Mouse (Mus musculus) kidney, adult 11 months (tissue): ENCODE results near the gene Dus4l.
A peak's percentile ranks its signal among the peaks of the same experiment; 100 is the strongest.
"Not testable (repeated sequence)": the region's sequence is repeated elsewhere in the genome, so short reads cannot be mapped to it uniquely, and the experiment has no call there.

Source experiments
- DNase-seq: peaks from one replicate; pipeline ENCODE4 v3.0.0; 2022

Dus4l gene

DNA sequence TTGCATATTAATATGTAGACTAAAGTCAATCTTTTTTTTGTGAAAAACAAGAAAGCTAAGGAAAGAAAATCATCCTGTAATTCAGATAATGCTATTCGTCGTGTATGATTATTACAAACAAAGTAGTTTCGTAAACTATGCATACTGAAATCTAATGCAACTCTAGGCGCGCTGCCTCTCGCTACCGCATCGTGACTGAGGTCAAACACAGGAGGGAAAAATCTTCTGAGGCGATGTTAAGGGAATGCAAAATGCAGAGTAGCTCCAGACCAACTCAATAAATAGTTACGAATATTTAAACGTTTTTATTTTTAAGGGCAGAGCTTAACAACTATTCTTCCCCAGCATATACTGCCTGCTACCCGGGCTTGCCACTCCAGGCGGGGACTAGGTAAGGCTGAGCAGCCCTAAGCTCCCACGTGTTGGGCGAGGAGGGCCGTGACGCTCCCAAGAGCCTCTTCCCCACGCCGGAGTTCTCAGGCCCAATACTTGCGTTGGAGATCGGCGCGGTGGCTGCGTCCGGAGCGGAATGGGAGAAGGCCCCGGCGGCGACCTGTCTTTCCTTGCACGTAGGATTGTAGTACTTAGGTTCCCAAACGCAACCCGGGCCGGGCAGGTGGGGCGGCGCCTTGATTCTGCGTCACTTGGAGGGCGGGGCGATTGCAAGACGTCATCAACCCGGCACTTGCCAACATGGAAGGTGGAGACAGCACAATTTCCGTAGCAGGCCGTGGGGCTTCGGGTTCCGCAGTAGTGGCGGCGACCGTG, at the start of gene Dus4l, which contains the start of gene Cog5:
Dus4l (minus strand) TSS at position 630 of the 768 bp plus-strand sequence.
Cog5 (plus strand) TSS at position 673 of the 768 bp plus-strand sequence.
- peak; percentile 95 for DNase-seq

DNA sequence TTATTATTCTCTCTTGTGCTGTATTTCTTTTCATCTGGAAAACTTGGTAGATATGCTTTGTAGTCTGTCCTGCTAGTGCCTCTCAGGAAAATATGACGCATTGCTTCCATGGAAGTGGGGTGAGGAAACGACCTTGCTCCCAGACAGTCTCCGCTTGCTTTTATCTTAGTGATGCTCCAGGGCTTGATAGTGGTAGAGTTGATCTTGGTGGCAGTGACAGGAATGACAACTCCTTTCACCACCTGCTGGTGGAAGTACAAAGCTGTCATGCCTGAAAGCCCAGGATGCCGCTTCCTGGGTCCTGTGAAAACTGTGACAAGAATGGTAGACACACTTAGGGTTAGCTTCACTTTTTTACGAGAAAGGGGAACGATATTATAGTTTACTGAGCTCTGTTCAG, 49.3 kb upstream of the Dus4l start:
- DNase-seq = no peak

DNA sequence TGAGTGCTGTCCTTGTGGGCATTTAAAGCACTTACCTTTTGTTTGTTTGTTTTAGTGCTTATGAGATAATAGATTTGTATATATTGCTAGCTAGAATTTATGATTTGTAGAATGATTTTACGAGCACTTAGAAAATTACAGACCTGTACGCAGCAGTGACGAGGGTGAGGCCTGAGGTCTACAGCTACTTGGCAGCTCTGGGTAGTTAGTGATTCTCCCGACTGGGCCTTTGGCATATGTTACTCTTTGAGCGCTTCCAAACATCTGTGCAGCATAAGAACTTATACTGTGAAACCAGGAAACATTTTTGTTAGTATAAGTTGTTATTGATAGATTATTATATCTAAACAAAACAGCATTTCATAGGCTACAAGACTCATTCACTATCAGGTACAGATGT, 46.8 kb upstream of the Dus4l start:
- no peak for DNase-seq

DNA sequence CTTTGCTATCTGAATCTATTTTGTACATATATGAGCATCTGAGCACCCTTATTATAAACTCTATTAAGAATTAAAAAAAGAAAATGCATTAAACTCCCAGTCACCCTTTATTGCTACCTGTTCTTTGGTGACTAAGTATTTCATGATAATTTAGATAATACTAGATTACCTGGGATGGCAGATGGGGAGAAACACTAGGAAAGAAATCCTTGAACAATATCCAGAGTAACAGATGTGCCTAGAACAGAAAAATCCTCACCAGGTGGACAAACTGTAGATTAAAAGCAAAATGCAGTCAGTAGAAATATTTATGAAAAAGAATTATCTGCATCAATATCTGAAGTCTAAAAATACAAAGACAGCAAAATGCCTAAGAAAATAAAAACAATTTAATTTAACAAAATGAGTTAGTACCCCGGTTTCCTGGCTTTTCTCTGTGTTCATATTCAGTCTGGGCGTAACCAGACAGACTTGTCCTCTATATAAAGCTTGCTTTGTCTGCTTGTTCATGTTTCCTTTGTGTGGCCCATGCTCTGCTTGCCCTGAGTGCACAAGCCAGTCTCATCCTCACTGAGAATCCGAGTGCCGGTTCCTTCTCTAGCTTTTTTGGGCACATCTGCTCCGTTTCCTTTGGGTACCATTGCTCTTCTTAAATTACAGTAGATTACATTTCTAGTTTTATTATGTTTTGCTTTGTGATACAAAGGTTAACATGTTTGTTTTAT, 46.2 kb upstream of the Dus4l start:
- no peak for DNase-seq

DNA sequence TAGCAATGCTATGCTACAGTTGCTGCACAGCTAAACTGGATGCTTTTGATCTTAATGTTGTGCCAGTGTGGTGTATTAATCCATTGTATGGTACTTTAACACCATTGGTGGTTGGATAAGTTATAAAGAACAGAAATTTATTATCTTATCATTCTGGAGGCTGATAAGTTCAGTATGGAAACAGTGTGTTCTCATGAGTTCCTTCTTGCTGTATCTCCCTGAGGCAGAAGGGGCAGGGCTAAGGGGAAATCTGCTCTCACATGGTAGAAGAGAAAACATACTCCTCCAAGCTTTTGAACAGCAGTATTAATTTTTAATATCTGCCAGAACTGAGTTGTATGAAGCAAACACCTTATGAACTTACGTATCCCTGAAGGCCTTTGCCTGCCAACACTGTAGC, 38.7 kb upstream of the Dus4l start:
- DNase-seq = no peak

DNA sequence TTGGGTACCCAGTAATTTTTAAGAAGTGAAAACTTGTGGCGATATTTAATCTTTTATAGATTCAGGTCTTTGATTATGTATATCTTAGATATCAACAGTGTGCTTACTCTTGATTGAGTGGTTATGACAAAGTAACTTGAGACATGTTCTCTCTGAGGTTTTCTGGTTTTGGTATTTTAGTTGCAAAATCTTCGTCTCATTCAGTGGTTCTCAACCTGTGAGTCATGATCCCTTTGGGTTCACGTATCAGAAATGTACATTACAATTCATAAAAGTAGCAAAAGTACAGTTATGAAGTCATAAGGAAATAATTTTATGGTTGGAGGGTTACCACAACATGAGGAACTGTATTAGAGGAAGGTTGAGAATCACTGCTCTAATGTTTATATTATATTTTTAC, 32.1 kb upstream of the Dus4l start:
- no peak for DNase-seq

DNA sequence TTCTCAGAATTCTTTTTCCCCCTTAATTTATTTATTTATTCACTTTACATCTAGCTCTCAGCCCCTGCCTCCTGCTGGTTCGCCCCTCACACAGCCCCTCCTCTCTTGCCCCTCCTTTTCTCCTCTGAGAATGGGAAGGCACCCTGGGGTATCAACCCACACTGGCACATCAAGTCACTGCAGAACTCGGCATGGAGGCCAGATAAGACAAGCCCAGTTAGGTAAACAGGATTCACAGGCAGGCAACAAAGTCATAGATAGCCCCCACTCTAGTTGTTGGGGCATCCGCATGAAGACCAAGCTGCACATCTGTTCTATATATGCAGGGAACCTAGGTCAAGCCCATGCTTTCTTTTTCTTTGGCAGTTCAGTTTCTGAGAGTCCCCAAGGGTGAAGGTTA, 12.6 kb upstream of the Dus4l start:
- no peak for DNase-seq

DNA sequence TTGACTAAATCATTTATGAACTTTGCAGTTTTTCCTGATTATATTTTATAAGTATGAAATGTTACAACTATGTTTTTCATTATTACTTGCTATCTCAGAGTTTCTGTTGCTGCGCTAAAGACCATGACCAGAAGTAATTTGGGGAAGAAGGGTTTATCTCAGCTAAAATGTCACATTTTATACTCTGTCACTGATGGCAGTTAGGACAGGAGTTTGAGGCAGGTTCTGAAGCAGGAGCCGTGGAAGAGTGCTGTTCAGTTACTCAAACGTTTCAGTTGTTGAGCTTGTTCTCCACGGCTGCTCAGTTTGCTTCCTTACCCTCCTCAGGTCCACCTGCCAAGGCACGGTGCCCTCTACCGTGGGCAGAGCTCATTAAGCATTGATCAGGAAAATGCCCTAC, 11.4 kb upstream of the Dus4l start:
- DNase-seq = no peak

DNA sequence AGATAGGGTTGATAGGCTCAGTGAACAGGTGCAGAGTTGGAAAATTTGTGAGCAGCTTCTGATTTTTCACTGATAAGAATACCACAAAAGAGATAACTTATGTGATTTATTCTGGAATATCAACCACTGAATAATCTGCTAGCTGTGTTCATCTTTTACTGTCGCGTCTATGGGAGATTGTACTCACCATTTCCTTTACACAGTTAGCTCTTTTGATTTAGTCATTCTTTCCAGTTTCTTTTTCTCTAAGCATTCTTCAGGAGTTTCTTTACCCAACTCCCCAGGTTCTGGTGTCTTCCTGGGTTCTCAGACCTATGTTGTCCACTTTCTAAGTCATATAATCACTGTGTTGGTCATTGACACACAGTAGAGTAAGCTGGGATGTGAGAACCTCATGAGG, 2.2 kb upstream of the Dus4l start:
- no peak for DNase-seq

DNA sequence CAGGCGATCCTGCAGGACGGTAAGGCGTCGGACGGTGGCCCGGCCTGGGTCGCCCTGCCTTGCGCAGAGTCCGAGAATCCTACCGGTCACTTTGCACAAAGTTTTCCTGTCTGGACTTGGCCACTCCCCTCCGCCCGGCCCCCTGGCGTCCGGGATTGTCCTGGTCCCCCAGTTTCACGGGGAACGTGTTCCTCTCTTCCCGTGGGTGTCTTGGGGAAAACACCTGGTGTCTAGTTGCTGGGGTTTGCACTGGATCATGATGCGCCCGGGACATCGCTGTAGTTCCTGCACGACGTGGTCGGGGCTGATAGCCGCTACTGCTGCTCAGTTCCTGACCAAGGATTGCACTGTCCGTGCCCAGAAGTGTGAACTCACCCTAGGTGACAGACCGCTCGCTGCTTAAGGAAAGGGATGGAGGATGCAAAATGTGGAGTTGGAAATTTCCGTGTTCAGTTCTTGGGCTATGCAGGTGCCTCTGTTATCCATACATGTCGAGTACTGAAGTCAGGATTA, 395 bp upstream of the Dus4l start:
- no peak for DNase-seq

DNA sequence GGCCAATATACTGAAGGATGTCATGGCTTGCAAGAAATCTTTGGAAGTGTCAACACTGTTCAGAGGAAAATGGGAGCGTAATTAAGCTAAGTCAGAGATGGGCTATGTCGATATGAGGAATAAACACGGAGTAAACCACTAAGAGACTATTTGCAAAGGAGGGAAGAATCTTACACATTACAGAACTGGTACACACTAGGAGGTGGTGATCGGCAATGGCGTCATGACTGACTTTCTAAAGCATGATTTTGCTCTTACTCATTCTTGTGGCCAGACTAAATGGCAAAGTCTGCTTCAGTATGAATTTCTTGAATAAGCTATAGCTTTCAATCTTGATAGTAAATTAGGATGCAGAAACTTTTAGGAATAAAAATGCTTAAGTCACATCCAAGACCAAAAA, 1.0 kb downstream of the Dus4l start:
- DNase-seq = no peak

DNA sequence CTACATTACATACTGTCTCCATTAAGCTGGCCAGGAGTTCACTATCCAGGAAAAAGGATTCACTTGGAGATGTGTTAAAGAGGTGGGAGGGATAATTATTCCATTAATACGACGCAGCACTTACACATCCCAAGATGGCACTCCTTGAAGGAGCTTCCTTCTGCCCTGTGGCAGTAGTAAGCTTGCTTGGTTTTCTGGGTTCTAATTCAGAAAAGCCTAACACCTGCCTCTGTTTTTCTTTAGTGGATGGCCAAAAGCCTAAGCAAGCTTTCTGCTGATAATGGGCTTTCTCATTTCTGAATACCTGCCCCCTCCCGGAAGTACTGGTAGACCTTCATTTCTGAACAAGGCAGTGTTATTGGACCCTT, 19.4 kb downstream of the Dus4l start:
- DNase-seq = no peak

DNA sequence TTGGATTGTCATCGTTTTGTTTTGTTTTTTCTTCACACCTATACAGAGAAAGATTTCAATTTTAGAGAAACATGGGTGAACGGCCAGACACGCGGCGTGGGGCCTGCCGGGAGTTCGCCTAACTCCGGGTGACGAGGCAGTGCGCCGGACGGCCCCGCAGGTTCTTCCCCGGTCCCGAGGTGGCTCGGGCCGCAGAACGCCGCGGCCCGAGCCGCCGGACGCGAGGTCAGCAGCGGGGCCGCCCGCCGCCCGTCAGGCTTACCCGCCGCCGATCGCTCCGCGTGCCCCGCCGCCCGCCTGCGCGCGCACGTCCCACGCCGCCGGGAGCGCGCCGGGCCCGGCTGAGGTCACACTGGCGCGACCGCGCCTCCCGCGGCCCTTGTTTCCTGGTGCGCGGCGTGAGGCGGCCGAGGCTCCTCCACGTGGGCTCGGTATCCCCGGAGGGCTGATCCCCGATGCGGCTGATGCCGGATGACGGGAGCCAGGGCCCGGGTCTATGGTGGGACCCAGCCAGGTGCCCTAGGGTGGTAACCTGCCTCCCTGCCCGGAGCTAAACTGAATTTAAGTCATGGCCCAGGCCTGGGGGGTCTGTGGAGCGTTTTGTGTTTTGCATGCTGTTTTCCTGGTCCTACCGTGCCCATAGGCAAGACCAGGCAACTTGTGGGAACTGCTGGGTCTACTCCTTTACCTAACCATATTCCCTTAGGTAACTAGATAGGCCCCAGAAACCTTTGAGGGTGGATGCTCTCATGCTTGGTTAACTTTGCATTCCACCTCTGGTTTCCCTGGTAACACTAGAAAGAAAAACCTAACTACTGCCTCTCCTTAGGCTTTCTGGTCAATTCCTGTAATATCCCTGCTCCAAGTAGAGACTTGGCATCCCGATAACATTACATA, 20.0 kb downstream of the Dus4l start, which contains the start of gene Bcap29:
Bcap29 (minus strand) TSS at position 316 of the 897 bp plus-strand sequence.
- DNase-seq = peak; percentile 62

DNA sequence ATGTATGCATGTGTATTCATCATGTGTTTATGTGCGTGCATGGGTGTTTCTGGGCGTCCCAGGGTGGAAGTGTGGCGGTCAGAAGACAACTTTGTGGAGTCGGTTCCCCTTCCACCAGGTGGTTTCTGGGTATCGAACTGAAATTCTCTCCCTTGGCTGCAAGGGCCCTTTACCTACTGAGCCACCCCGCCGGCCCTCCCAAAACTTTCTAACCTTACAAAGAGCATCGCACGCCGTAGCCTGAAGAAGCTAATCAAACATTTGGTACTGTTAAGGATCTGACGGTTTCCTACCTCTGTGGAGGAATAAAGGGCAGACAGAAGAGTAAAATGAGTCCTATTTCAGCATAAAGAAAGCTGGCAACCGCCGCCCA, 20.7 kb downstream of the Dus4l start:
- peak; percentile 16 for DNase-seq

DNA sequence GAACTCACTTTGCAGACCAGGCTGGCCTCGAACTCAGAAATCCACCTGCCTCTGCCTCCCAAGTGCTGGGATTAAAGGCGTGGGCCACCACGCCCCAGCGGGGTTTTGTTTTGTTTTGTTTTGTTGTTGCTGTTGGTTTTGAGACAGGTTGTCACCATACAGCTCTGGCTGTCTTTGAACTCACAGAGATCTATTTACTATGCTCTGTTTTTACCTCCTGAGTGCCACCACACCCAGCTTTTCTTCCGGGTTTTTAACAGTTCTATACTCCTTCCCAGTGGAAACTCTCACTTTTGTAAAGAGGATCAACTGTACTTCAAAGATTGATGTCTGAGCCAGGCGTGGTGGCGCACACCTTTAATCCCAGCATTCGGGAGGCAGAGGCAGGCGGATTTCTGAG, 26.2 kb downstream of the Dus4l start:
- DNase-seq = not testable (repeated sequence)

DNA sequence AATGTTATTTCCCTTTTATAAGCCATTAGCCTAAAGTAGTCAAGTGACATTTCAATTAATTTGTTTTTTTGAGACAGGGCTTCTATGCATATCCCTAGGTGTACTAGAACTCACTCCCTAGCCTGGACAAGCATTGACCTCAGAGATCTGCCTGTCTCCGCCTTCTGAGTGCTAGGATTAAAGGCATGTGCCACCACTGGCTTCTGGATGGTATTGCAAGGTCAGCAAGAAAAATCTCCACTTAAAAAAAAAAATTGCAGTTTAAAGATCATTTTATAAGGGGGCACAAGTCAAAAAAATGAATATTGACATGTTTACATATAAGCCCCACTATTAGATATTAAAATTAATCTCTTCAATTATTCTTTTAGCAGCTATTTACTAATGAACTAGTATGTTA, 29.6 kb downstream of the Dus4l start:
- DNase-seq = no peak

DNA sequence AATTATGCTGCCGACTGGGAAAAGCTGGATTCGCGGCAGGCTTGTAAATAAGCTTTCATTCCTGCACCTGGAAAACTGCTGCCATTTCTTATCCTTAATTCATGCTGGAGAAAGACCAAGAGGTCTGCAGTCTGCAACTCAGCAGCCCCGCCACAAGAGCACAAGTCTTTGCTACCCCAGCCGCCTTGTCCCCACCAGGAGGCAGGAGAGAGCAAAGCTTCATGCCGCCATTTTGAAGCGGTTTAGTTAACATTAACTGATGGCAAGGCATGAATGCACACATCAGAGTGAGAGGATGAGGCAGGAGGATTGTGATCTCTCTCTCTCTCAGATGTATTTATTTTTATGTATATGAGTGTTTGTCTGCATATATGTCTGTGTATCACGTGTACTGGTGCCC, 34.5 kb downstream of the Dus4l start:
- DNase-seq = no peak

DNA sequence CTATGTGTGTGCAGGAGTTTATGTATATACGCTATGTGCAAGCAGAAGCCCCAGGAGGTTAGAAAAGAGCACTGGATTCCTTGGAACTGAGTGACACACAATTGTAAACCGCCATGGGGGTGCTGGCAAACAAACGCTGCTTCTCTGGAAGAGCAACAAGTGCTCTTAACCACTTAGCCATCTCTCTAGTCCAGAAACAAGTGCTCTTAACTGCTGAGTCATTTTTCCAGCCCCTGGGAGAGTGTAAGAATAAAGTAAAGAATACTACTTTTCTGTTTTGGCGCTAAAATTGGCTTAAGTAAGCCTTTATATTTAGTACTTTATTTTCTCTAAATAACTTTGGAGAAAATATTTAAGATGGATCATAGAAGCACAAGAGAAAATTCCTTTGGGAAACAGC, 41.3 kb downstream of the Dus4l start:
- DNase-seq = no peak

DNA sequence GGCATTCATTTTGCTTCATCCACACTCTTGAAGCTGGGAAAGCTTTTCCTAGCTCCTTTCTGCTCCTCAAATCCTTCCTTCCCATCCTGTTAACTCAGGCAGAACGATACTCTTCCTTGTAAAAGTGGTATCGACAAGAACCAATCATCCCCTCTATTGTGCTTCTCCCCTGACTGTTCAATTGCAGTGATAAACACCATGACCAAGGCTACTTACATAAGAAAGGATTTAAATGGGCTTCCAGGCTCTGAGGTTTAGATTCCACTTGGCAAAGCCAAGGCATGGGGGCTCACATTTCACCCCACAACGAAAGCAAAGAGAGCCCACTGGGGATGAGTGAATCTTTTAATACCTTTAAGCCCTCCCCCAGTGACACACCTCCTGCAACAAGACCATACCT, 46.5 kb downstream of the Dus4l start:
- no peak for DNase-seq

DNA sequence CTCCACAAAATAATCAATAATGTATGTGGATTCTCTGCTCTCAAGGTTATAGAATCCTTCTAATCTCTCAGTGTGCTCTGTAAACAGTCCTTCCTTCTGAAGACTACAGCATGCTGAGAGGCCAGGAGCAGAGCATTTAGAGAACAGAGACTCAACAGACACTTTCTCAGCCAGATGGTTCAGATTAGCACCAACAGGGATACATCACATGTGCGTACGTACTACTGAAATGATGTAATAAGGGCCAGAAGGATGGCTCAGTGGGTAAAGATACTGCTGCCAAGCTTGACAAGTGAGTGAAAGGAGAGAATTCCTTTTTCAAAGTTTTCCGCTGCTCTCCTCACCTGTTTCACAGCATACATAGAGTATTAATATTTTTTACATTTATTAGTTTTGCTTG, 49.7 kb downstream of the Dus4l start:
- no peak for DNase-seq

DNA sequence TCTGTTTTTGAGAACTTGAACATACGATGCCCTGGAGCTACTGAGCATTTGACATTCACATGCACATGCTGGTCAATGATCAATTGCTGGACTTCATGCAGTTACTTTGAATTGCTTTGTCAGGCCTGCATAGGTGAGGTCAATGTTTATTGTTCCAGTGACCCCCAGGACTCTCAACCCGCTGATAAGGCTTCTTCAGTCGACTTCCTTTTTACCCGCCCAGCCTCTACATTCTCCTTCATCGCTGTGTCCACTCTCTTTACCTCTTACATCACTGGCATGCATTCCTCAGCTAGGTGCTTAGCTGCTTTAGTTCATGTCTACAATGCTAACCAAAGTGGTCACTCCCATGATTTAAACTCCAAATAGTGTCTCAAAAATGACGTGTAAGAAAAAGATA, 51.0 kb downstream of the Dus4l start:
- DNase-seq = no peak

DNA sequence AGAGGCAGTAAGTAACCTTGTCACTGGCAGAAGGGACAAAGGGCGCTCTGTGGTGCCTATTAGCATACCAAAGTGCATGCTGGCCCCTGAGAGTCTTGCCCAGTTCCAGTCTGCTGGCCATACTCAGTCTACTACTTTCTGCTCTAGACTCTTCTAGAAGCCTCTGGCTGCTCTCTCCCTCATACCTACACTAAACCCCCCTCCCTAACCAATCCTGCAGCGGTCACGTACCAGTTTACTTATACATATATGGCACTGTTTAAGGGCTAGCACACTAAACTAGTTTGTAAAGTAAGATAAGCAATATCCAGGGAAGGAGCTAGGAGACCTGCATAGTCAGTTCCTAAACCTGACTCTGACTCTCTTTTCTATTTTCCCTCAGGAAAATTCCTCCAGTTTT, 60.3 kb downstream of the Dus4l start:
- DNase-seq = peak; percentile 23

DNA sequence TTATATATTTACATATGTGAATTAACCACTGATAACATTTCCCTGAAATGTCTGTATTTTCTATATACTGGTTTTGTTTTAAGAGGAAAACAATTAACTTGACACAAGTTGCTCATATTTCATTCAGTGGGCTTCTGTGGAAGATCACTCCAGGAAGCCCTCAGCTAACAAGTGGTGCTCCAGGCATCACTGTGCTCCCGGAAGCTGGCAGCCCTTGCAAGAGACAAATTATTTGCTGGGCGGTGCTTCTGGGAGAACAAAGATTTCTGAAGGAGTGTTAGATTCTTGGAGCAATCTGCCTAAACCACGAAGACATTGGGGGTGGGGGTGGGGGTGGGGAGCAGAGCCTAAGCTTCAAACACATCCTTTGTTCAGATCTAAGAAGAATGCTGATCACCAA, 62.6 kb downstream of the Dus4l start:
- DNase-seq = no peak
